Mouse (Mus musculus) cortical plate, adult 2 months (tissue): ENCODE data around the gene Vamp8.

ENCODE experiments used
- CTCF ChIP-seq: fragments of 200-500 bp; IDR thresholded peaks from 2 replicates; pipeline ENCODE4 v1.5.1; 2011; ENCODE audit warnings: mild to moderate bottlenecking, control low read depth, low read length; ENCODE audit not compliant: insufficient read depth; ENCODE audit errors: extremely low read depth
- POLR2A ChIP-seq: fragments of 200-500 bp; IDR thresholded peaks from 2 replicates; pipeline ENCODE4 v1.6.1; 2011; ENCODE audit warnings: mild to moderate bottlenecking, low read length, control low read depth; ENCODE audit not compliant: insufficient read depth; ENCODE audit errors: extremely low read depth

- TF ChIP-seq POLR2A = no peak
- TF ChIP-seq CTCF = no peak
These were observed 20.4 kb downstream of the Vamp8 start for GRCm38 (mm10) chr6:72370091-72370490.
